Mouse (Mus musculus): Measurements from ENCODE around the gene Masp2. TPM values are rescaled to one million over a fixed set of nuclear protein-coding genes. Genes with fewer than 3 reads are reported as not detected.
A peak's percentile ranks its signal among the peaks of the same experiment; 100 is the strongest.

Masp2 gene
- total and polyA plus RNA-seq, 2 experiments from 2014 or later, result 0.33 TPM; not detected in 1

GRCm38 (mm10) chr4:148591637-148592380 is 10.5 kb upstream of the Masp2 start:
- DNase-seq (ENCODE audit: low spot score) (peak; percentile 48), ATAC-seq (ENCODE audit: low FRiP score) (peak; percentile 76)
- Histone ChIP-seq H3K9ac (replicated peaks; ENCODE audit: low read length, poor library complexity, severe bottlenecking) (peak overlapping the region; percentile 78), H3K27ac (ENCODE audit: low read depth, low read length) (peak overlapping the region; percentile 57), H3K36me3 (ENCODE audit: insufficient read depth, low read length) (peaks cover 32% of the 10 kb centered on the region), H3K4me2 (ENCODE audit: low read depth, low read length, poor library complexity, severe bottlenecking) (peak overlapping the region; percentile 86), H3K9me3 (ENCODE audit: low read length) (no peaks in the 10 kb centered on the region), H3K4me1 (ENCODE audit: insufficient read depth, low read length) (peaks cover 7% of the 10 kb centered on the region; the same call in 1 of the 2 replicates), H3K27me3 (ENCODE audit: insufficient read depth, low read length) (no peaks in the 10 kb centered on the region), H3K4me3 (ENCODE audit: low read depth, low read length) (peak overlapping the region; percentile 90)
- under 1% methylated on average over 52 of the region's 53 CpGs for WGBS
- no peak for TF ChIP-seq CTCF (IDR thresholded peaks at IDR 0.05)

GRCm38 (mm10) chr4:148593996-148594395 is 8.4 kb upstream of the Masp2 start:
- Histone ChIP-seq H3K36me3 (ENCODE audit: insufficient read depth, low read length) (peaks cover 33% of the 10 kb centered on the region), H3K4me3 (ENCODE audit: low read depth, low read length) (no peak overlapping the region), H3K9me3 (ENCODE audit: low read length) (no peaks in the 10 kb centered on the region), H3K27me3 (ENCODE audit: insufficient read depth, low read length) (no peaks in the 10 kb centered on the region), H3K4me1 (ENCODE audit: insufficient read depth, low read length) (peaks cover 7% of the 10 kb centered on the region; the same call in 1 of the 2 replicates), H3K27ac (ENCODE audit: low read depth, low read length) (no peak overlapping the region), H3K4me2 (ENCODE audit: low read depth, low read length, poor library complexity, severe bottlenecking) (no peak overlapping the region), H3K9ac (replicated peaks; ENCODE audit: low read length, poor library complexity, severe bottlenecking) (no peak overlapping the region)
- no peak for TF ChIP-seq CTCF (IDR thresholded peaks at IDR 0.05)
- DNase-seq (ENCODE audit: low spot score) (no peak), ATAC-seq (ENCODE audit: low FRiP score) (no peak)
- 90% methylated on average over 11 of the region's 11 CpGs for WGBS

DNA sequence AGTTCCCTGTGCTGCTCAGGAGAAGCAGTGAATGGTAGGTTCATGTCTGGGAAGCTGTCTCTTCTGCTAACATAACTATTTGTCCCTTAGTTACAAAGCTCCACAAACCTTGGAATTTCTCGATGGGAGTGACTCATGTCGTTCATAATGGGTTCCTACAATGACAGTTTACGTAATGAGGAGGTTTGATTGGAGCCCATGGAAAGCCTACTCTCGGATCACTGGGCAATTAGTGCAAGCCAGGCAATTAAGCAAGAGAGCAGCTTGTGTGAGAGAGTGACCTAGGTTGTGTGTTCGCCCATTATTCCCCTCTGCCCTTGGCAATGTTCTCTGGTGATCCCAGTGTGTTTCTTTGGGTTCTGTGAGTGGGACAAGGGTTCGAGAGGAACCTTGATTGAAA is 6.4 kb upstream of the Masp2 start:
- TF ChIP-seq CTCF (IDR thresholded peaks at IDR 0.05), result no peak
- no peak for ATAC-seq (ENCODE audit: low FRiP score)
- no peak overlapping the region for H3K27ac ChIP-seq (ENCODE audit: low read depth, low read length)
- H3K4me1 ChIP-seq (ENCODE audit: insufficient read depth, low read length), result peaks cover 7% of the 10 kb centered on the region; the same call in 1 of the 2 replicates
- H3K4me2 ChIP-seq (ENCODE audit: low read depth, low read length, poor library complexity, severe bottlenecking), result no peak overlapping the region
- H3K9ac ChIP-seq (replicated peaks; ENCODE audit: low read length, poor library complexity, severe bottlenecking), result no peak overlapping the region
- no peak overlapping the region for H3K4me3 ChIP-seq (ENCODE audit: low read depth, low read length)
- H3K27me3 ChIP-seq (ENCODE audit: insufficient read depth, low read length), result no peaks in the 10 kb centered on the region
- DNase-seq (ENCODE audit: low spot score), result no peak
- no peaks in the 10 kb centered on the region for H3K9me3 ChIP-seq (ENCODE audit: low read length)
- H3K36me3 ChIP-seq (ENCODE audit: insufficient read depth, low read length), result peaks cover 33% of the 10 kb centered on the region
- WGBS, result 86% methylated on average over 6 of the region's 6 CpGs

- TF ChIP-seq CTCF (IDR thresholded peaks at IDR 0.05), result no peak
- H3K36me3 ChIP-seq (ENCODE audit: insufficient read depth, low read length), result peaks cover 33% of the 10 kb centered on the region
- ATAC-seq (ENCODE audit: low FRiP score), result no peak
These were observed 5.6 kb upstream of the Masp2 start for GRCm38 (mm10) chr4:148596731-148597130.

DNA sequence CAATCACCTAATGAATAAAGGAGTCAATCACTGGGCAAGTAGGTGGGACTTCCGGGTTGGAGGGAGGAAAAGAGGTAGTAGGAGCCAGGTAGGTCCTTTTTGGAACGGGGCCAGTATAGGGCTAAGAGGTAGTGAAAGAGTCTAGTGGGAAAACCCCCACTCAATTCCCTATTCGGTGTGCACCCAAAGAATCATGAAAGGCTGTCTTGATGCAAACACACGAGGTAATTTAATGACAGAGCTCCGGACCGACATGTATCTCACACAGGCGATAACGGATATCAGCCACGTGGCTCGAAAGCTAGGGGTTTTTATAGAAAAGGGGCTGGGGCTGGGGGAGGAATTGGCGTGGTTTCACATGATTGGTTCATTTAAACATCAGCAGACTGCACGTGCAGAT is 3.5 kb upstream of the Masp2 start:
- no peak overlapping the region for H3K4me2 ChIP-seq (ENCODE audit: low read depth, low read length, poor library complexity, severe bottlenecking)
- 97% methylated on average over 12 of the region's 12 CpGs for WGBS
- no peak overlapping the region for H3K9ac ChIP-seq (replicated peaks; ENCODE audit: low read length, poor library complexity, severe bottlenecking)
- no peak overlapping the region for H3K4me3 ChIP-seq (ENCODE audit: low read depth, low read length)
- peaks cover 26% of the 10 kb centered on the region for H3K36me3 ChIP-seq (ENCODE audit: insufficient read depth, low read length)
- no peak for TF ChIP-seq CTCF (IDR thresholded peaks at IDR 0.05)
- H3K27ac ChIP-seq (ENCODE audit: low read depth, low read length), result no peak overlapping the region
- no peaks in the 10 kb centered on the region for H3K9me3 ChIP-seq (ENCODE audit: low read length)
- ATAC-seq (ENCODE audit: low FRiP score) (no peak), DNase-seq (ENCODE audit: low spot score) (no peak)
- no peaks in the 10 kb centered on the region for H3K27me3 ChIP-seq (ENCODE audit: insufficient read depth, low read length)
- no peaks in the 10 kb centered on the region for H3K4me1 ChIP-seq (ENCODE audit: insufficient read depth, low read length)

More at GRCm38 (mm10) chr4:148596731-148597130, 5.6 kb upstream of the Masp2 start:
- WGBS, result 100% methylated on average over 3 of the region's 3 CpGs
- H3K9me3 ChIP-seq (ENCODE audit: low read length), result no peaks in the 10 kb centered on the region
- H3K4me2 ChIP-seq (ENCODE audit: low read depth, low read length, poor library complexity, severe bottlenecking), result no peak overlapping the region
- DNase-seq (ENCODE audit: low spot score), result no peak
- no peak overlapping the region for H3K27ac ChIP-seq (ENCODE audit: low read depth, low read length)
- no peak overlapping the region for H3K9ac ChIP-seq (replicated peaks; ENCODE audit: low read length, poor library complexity, severe bottlenecking)
- no peak overlapping the region for H3K4me3 ChIP-seq (ENCODE audit: low read depth, low read length)
- H3K4me1 ChIP-seq (ENCODE audit: insufficient read depth, low read length), result peaks cover 7% of the 10 kb centered on the region; the same call in 1 of the 2 replicates
- H3K27me3 ChIP-seq (ENCODE audit: insufficient read depth, low read length), result no peaks in the 10 kb centered on the region

DNA sequence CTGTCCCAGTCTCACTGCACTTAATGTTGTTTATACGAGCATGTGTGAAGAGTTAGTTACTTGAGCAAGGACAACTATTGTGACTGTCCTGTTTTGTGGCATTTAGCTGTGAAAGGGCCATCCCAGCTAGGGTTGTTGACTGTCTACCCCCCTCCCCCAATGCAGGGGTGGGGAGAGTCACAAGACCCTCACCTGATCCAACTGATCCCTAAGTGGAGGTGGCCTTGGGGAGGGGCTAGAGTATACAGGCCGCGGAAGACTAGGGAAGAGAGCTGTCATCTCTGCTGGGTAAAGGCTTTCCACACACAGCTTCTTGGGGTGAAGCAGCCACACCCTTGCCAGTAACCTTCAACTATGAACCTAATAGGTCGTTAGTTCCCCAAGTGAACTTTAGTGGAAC is 2.0 kb upstream of the Masp2 start:
- no peak overlapping the region for H3K27ac ChIP-seq (ENCODE audit: low read depth, low read length)
- no peak overlapping the region for H3K9ac ChIP-seq (replicated peaks; ENCODE audit: low read length, poor library complexity, severe bottlenecking)
- no peak overlapping the region for H3K4me3 ChIP-seq (ENCODE audit: low read depth, low read length)
- no peaks in the 10 kb centered on the region for H3K4me1 ChIP-seq (ENCODE audit: insufficient read depth, low read length)
- DNase-seq (ENCODE audit: low spot score) (no peak), ATAC-seq (ENCODE audit: low FRiP score) (no peak)
- H3K36me3 ChIP-seq (ENCODE audit: insufficient read depth, low read length), result peaks cover 11% of the 10 kb centered on the region
- TF ChIP-seq CTCF (IDR thresholded peaks at IDR 0.05), result no peak
- H3K27me3 ChIP-seq (ENCODE audit: insufficient read depth, low read length), result no peaks in the 10 kb centered on the region
- H3K4me2 ChIP-seq (ENCODE audit: low read depth, low read length, poor library complexity, severe bottlenecking), result no peak overlapping the region
- 96% methylated on average over 4 of the region's 4 CpGs for WGBS
- no peaks in the 10 kb centered on the region for H3K9me3 ChIP-seq (ENCODE audit: low read length)

Data from midbrain, postnatal 0 days (tissue).